Mouse (Mus musculus): ENCODE results near the gene 4930522L14Rik. TPM values are rescaled to one million over a fixed set of nuclear protein-coding genes. Genes with fewer than 3 reads are reported as not detected.
A peak's percentile ranks its signal among the peaks of the same experiment; 100 is the strongest.
"Not testable (repeated sequence)": the region's sequence is repeated elsewhere in the genome, so short reads cannot be mapped to it uniquely, and the experiment has no call there.

4930522L14Rik gene
- polyA plus RNA-seq (2012; rRNA removed) (1.5 and 2.3 TPM in 2 replicates), polyA plus RNA-seq (2014; fragmentation: Nextera tagmentation; extraction: Ambion mirVana) (4.6 TPM in 2 replicates)

DNA sequence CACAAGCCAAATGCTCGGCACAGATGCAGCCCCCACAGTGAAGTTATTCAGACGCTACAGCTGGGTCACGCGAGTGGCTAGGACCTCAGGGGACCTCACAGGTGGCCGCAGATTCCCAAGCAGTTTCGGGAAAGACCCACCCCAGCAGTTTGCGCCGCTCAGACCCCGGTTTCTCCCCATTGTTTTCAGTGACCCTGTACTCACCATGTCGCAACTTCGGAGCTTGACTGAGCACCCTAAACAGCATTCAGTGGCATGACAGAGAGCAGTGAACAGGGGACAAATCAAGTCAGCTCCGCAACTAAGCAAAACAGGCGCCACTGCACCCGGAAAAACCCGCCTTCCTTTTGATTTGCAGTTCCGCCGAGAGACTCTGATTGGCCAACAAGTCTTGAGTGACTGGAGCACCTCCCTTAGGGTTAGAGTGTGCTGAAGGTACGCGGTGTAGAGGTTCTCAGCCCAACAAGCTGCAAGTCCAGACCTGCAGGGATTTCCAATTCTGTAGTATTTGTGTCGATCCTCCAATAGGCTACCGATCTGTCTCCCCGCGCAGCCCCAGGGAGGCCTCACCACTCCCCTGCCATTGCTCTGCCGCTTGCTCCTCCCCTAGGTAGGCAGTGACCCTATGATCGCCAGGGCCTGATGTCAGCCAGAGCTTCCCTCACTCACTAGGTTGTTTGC is at the start of gene 4930522L14Rik:
4930522L14Rik (minus strand) TSS at position 496 of the 681 bp plus-strand sequence.
- not testable (repeated sequence) for H3K9me3 ChIP-seq (ENCODE audit: control insufficient read depth, low read length); H3K4me1 ChIP-seq (replicated peaks; ENCODE audit: control insufficient read depth in 2 of 2, insufficient read depth in 2 of 2, low read length in 1 of 2); H3K36me3 ChIP-seq (replicated peaks; ENCODE audit: control insufficient read depth, insufficient read depth, low read depth); H3K27ac ChIP-seq; H3K27me3 ChIP-seq (ENCODE audit: control insufficient read depth, insufficient read depth, low read length)
- H3K9ac ChIP-seq (replicated peaks), result peak within 1 kb of the TSS; percentile 31
- DNase-seq (ENCODE audit: low read depth in 3 of 3, low spot score in 3 of 3) (peak; percentile 15 to 36 (median 26)), ATAC-seq (ENCODE audit: insufficient read depth) (peak; percentile 94)
- peak within 1 kb of the TSS; percentile 52 for H3K4me2 ChIP-seq (ENCODE audit: low read depth)
- WGBS (ENCODE audit: insufficient replicate concordance), result 1% methylated on average over 23 of the region's 25 CpGs
- peak within 1 kb of the TSS; percentile 61 to 90 for H3K4me3 ChIP-seq (ENCODE audit: insufficient read depth in 1 of 2, low read depth in 2 of 2, low read length in 2 of 2)

DNA sequence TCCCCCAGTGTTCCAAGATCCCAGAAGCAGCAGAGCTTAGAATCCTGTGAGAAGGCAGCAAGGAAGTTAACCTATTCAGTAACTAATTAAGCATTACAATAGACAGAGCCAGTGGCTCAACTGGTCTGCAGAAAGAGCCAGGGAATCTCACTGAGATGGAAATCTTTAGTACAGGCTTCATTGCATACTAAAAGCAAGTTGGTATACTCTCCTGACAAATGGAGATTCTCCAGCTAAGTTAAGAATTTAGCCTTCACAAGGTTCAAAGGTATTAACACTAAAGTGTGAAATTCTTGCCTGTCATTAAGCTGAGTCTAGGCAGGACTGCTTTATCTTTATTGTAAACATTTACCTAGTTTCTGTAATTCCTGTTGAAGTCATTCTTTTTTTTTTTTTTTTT is 49.8 kb upstream of the 4930522L14Rik start:
- not testable (repeated sequence) for DNase-seq (ENCODE audit: low read depth in 3 of 3, low spot score in 3 of 3); H3K27me3 ChIP-seq (ENCODE audit: control insufficient read depth, insufficient read depth, low read length); H3K4me1 ChIP-seq (replicated peaks; ENCODE audit: control insufficient read depth in 2 of 2, insufficient read depth in 2 of 2, low read length in 1 of 2); H3K9me3 ChIP-seq (ENCODE audit: control insufficient read depth, low read length); H3K4me2 ChIP-seq (ENCODE audit: low read depth); H3K4me3 ChIP-seq (ENCODE audit: insufficient read depth in 1 of 2, low read depth in 2 of 2, low read length in 2 of 2); H3K36me3 ChIP-seq (replicated peaks; ENCODE audit: control insufficient read depth, insufficient read depth, low read depth); ATAC-seq (ENCODE audit: insufficient read depth); H3K27ac ChIP-seq; H3K9ac ChIP-seq (replicated peaks)

- not testable (repeated sequence) for ATAC-seq (ENCODE audit: insufficient read depth); H3K4me1 ChIP-seq (replicated peaks; ENCODE audit: control insufficient read depth in 2 of 2, insufficient read depth in 2 of 2, low read length in 1 of 2); H3K4me2 ChIP-seq (ENCODE audit: low read depth); H3K36me3 ChIP-seq (replicated peaks; ENCODE audit: control insufficient read depth, insufficient read depth, low read depth); H3K9ac ChIP-seq (replicated peaks); H3K27me3 ChIP-seq (ENCODE audit: control insufficient read depth, insufficient read depth, low read length); H3K27ac ChIP-seq; H3K9me3 ChIP-seq (ENCODE audit: control insufficient read depth, low read length); H3K4me3 ChIP-seq (ENCODE audit: insufficient read depth in 1 of 2, low read depth in 2 of 2, low read length in 2 of 2); DNase-seq (ENCODE audit: low read depth in 3 of 3, low spot score in 3 of 3)
- 27% methylated on average over 2 of the region's 2 CpGs for WGBS (ENCODE audit: insufficient replicate concordance)
Observed at GRCm38 (mm10) chr5:109799948-109800347, 48.3 kb upstream of the 4930522L14Rik start.

- H3K4me1 ChIP-seq (replicated peaks; ENCODE audit: control insufficient read depth in 2 of 2, insufficient read depth in 2 of 2, low read length in 1 of 2); H3K27me3 ChIP-seq (ENCODE audit: control insufficient read depth, insufficient read depth, low read length); H3K4me2 ChIP-seq (ENCODE audit: low read depth); ATAC-seq (ENCODE audit: insufficient read depth); DNase-seq (ENCODE audit: low read depth in 3 of 3, low spot score in 3 of 3); H3K9ac ChIP-seq (replicated peaks); H3K36me3 ChIP-seq (replicated peaks; ENCODE audit: control insufficient read depth, insufficient read depth, low read depth); H3K27ac ChIP-seq; H3K4me3 ChIP-seq (ENCODE audit: insufficient read depth in 1 of 2, low read depth in 2 of 2, low read length in 2 of 2); H3K9me3 ChIP-seq (ENCODE audit: control insufficient read depth, low read length): not testable (repeated sequence)
- WGBS (ENCODE audit: insufficient replicate concordance), result 81% methylated on average over 3 of the region's 3 CpGs
Observed at GRCm38 (mm10) chr5:109797017-109797416, 45.3 kb upstream of the 4930522L14Rik start.

- not testable (repeated sequence) for H3K27ac ChIP-seq
- 1% methylated on average over 25 of the region's 25 CpGs for WGBS (ENCODE audit: insufficient replicate concordance)
Observed at GRCm38 (mm10) chr5:109795967-109796652, 44.4 kb upstream of the 4930522L14Rik start.

DNA sequence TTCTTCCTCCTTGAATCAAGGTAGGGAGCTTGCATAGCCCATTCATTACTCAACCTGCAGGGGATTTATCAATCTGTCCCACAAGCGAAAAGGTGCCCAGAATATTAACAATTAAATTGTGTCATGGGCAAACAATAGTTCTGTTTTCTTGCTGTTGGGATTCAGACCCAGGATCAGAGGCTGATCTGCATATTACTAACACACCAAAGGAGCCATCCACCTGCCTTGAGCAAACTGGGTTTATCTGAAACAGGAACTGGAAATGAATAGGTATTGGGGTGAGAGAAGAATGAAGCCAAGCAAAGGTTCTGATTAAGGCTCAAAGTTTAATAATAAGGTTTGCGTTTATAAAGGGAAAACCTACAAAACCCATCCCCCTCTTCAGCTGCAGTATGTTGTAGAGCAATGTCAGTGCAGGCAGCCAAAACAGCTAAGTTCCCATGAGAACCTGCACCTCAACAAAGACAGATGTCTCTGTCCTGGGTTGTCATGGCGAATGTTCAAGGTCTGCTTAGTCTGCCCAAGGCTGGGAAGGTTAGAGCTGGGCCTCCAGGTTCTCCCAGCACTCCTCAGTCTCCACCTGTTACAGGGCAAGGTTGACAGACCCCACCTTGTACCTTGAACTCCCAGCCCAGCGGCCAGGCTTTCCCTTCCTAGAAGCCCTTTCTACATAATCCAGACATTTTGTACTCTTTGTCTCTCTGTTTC is 541 bp upstream of the 4930522L14Rik start:
- not testable (repeated sequence) for H3K27ac ChIP-seq; H3K9ac ChIP-seq (replicated peaks); H3K4me1 ChIP-seq (replicated peaks; ENCODE audit: control insufficient read depth in 2 of 2, insufficient read depth in 2 of 2, low read length in 1 of 2); H3K27me3 ChIP-seq (ENCODE audit: control insufficient read depth, insufficient read depth, low read length); DNase-seq (ENCODE audit: low read depth in 3 of 3, low spot score in 3 of 3); H3K36me3 ChIP-seq (replicated peaks; ENCODE audit: control insufficient read depth, insufficient read depth, low read depth); H3K9me3 ChIP-seq (ENCODE audit: control insufficient read depth, low read length)
- Histone ChIP-seq H3K4me3 (ENCODE audit: insufficient read depth in 1 of 2, low read depth in 2 of 2, low read length in 2 of 2) (peak overlapping the region; percentile 54 to 61; a peak in 2 of 4 replicates), H3K4me2 (ENCODE audit: low read depth) (peak overlapping the region; percentile 52)
- ATAC-seq (ENCODE audit: insufficient read depth), result peak; percentile 3; the same call in 1 of the 2 replicates
- WGBS (ENCODE audit: insufficient replicate concordance), result 63% methylated on average over 4 of the region's 4 CpGs

More at GRCm38 (mm10) chr5:109795967-109796652, 44.4 kb upstream of the 4930522L14Rik start:
- H3K4me1 ChIP-seq (replicated peaks; ENCODE audit: control insufficient read depth in 2 of 2, insufficient read depth in 2 of 2, low read length in 1 of 2); H3K27me3 ChIP-seq (ENCODE audit: control insufficient read depth, insufficient read depth, low read length); H3K36me3 ChIP-seq (replicated peaks; ENCODE audit: control insufficient read depth, insufficient read depth, low read depth); H3K9me3 ChIP-seq (ENCODE audit: control insufficient read depth, low read length): not testable (repeated sequence)
- peak; percentile 95 for ATAC-seq (ENCODE audit: insufficient read depth)
- peak in 2 of 3 experiments; percentile 17 to 29 for DNase-seq (ENCODE audit: low read depth in 3 of 3, low spot score in 3 of 3)
- H3K4me3 ChIP-seq (ENCODE audit: insufficient read depth in 1 of 2, low read depth in 2 of 2, low read length in 2 of 2), result peak overlapping the region; percentile 64 to 99
- peak overlapping the region; percentile 65 for H3K4me2 ChIP-seq (ENCODE audit: low read depth)
- H3K9ac ChIP-seq (replicated peaks), result peak overlapping the region; percentile 61

DNA sequence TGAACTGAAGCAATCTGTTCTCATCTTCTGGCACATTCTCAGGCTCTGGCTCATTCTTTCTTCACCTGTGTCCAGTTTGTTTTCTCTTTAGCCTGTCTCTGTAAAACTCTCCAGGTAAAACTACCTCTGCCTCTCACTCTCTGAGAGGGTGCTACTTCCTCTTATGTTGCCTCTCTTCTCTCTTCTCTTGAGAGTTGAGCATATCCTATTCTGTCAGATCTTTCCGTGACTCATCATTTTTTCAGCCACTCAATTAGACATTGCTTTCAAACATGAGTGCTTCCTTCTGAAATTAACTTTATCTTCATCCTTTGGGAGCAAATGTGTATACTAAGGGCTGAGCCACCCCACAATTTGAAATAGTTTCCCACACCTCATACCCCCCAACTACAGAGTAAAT is 6.6 kb downstream of the 4930522L14Rik start:
- WGBS (ENCODE audit: insufficient replicate concordance), result 59% methylated on average over 1 of the region's 1 CpGs
- DNase-seq (ENCODE audit: low read depth in 3 of 3, low spot score in 3 of 3); H3K4me2 ChIP-seq (ENCODE audit: low read depth); H3K9me3 ChIP-seq (ENCODE audit: control insufficient read depth, low read length); H3K9ac ChIP-seq (replicated peaks); H3K36me3 ChIP-seq (replicated peaks; ENCODE audit: control insufficient read depth, insufficient read depth, low read depth); H3K4me1 ChIP-seq (replicated peaks; ENCODE audit: control insufficient read depth in 2 of 2, insufficient read depth in 2 of 2, low read length in 1 of 2); ATAC-seq (ENCODE audit: insufficient read depth); H3K27ac ChIP-seq; H3K4me3 ChIP-seq (ENCODE audit: insufficient read depth in 1 of 2, low read depth in 2 of 2, low read length in 2 of 2); H3K27me3 ChIP-seq (ENCODE audit: control insufficient read depth, insufficient read depth, low read length): not testable (repeated sequence)

Measured in liver, embryonic 14.5 days (tissue).